22 mouse cellular contexts compared by ENCODE assay signal in genomic region chr15:9376281-9376680, GRCm38 (mm10). TPM values are rescaled to one million over a fixed set of nuclear protein-coding genes. Genes with fewer than 3 reads are reported as not detected.
"Had no signal": no experiment of that assay in that cellular context is flagged by ENCODE, and none has a peak within 500 bp of the region (broad histone marks: within the 10 kb centered on the region; RNA-seq: fewer than 3 reads in every experiment).

No protein-coding gene starts in this region.

- H3K4me1 ChIP-seq: limb, embryonic 10.5 days; liver, embryonic 15.5 days; midbrain, embryonic 10.5 days; neural tube, embryonic 15.5 days had no signal

- H3K27me3 ChIP-seq: liver, embryonic 15.5 days; neural tube, embryonic 15.5 days had no signal

- H3K36me3 ChIP-seq: limb, embryonic 10.5 days; liver, embryonic 15.5 days; midbrain, embryonic 10.5 days; neural tube, embryonic 15.5 days had no signal

- H3K27ac ChIP-seq: layer of hippocampus, adult 2 months; limb, embryonic 10.5 days; liver, embryonic 15.5 days; midbrain, embryonic 10.5 days; neural tube, embryonic 15.5 days had no signal

- H3K9me3 ChIP-seq: limb, embryonic 10.5 days; liver, embryonic 15.5 days; midbrain, embryonic 10.5 days; neural tube, embryonic 15.5 days had no signal

- DNase-seq: kidney, postnatal 4 days; lung, adult 2 months; lung, postnatal 10 days; lung, postnatal 4 days; midbrain, embryonic 14.5 days; right cerebral cortex, adult 18-20 months; right cerebral cortex, postnatal 25 days had no signal

- H3K4me2 ChIP-seq: liver, embryonic 11.5 days; liver, embryonic 15.5 days; neural tube, embryonic 15.5 days had no signal

- H3K4me3 ChIP-seq: layer of hippocampus, adult 2 months; limb, embryonic 10.5 days; liver, embryonic 15.5 days; midbrain, embryonic 10.5 days; myocyte; neural tube, embryonic 15.5 days had no signal

- H3K9ac ChIP-seq: liver, embryonic 15.5 days; neural tube, embryonic 15.5 days had no signal

RNA-seq across cellular contexts. Expression of gene Ugt3a2, which starts 40.9 kb away (rescaled TPM):
- total RNA-seq: layer of hippocampus, adult 2 months; layer of hippocampus, postnatal 10 days; left cerebral cortex, postnatal 10 days; megakaryocyte, adult 5-6 weeks had no signal
- polyA plus RNA-seq: limb, embryonic 10.5 days; limb, embryonic 14.5 days; liver, embryonic 11.5 days; midbrain, embryonic 10.5 days; midbrain, embryonic 14.5 days; myocyte; neural tube, embryonic 11.5 days; neural tube, embryonic 15.5 days; small intestine, adult 2 months; stomach, embryonic 16.5 days; thymus, postnatal 0 days had no signal

RNA-seq across cellular contexts. Expression of gene Capsl, which starts 59.5 kb away (rescaled TPM):
- polyA plus RNA-seq: myocyte; small intestine, adult 2 months had no signal
